Comparison of ENCODE assay signal across 10 mouse cellular contexts in genomic region chr7:133555786-133556492, GRCm38 (mm10). TPM values are rescaled to one million over a fixed set of nuclear protein-coding genes. Genes with fewer than 3 reads are reported as not detected.
DNase-seq lines count a peak whose midpoint lies in the region; ATAC-seq and TF ChIP-seq lines count a peak whose summit lies in the region.
"Had no signal": no experiment of that assay in that cellular context is flagged by ENCODE, and none has a peak within 500 bp of the region (broad histone marks: within the 10 kb centered on the region; RNA-seq: fewer than 3 reads in every experiment).

No protein-coding gene starts in this region.

- peak; percentile 58 to 66 for DNase-seq in cerebellum, postnatal 14 days
- no peak for DNase-seq in cerebellum, adult 8-10 months
- DNase-seq in lung, embryonic 14.5 days = peak; percentile 57
- no peak for DNase-seq in lung, adult 18-20 months
- DNase-seq in mesoderm, embryonic 11.5 days (ENCODE audit: low read depth, low spot score) = peak; percentile 45
- DNase-seq in frontal cortex, postnatal 36 days (ENCODE audit: low spot score in 2 of 2) = no peak
- no peak for DNase-seq in right cerebral cortex, postnatal 10 days (ENCODE audit: low spot score in 2 of 2)

- H3K36me3 ChIP-seq in lung, embryonic 14.5 days (ENCODE audit: insufficient read depth) = no peaks in the 10 kb centered on the region
- H3K36me3 ChIP-seq: midbrain, embryonic 12.5 days had no signal

- peak; percentile 63 for TF ChIP-seq CTCF in lung, embryonic 14.5 days (IDR thresholded peaks at IDR 0.05; ENCODE audit: low read depth)

- H3K4me1 ChIP-seq in lung, embryonic 14.5 days (ENCODE audit: insufficient read depth) = no peaks in the 10 kb centered on the region
- no peaks in the 10 kb centered on the region for H3K4me1 ChIP-seq in brown adipose tissue, adult 24 weeks (ENCODE audit: control insufficient read depth, insufficient read depth, insufficient read length, low read length)
- H3K4me1 ChIP-seq: midbrain, embryonic 12.5 days had no signal

- no peaks in the 10 kb centered on the region for H3K27me3 ChIP-seq in lung, embryonic 14.5 days (ENCODE audit: insufficient read depth, low read length)
- H3K27me3 ChIP-seq: midbrain, embryonic 12.5 days had no signal

- H3K27ac ChIP-seq in lung, embryonic 14.5 days (ENCODE audit: low read depth) = no peak overlapping the region
- peak overlapping the region; percentile 59 for H3K27ac ChIP-seq in brown adipose tissue, adult 24 weeks (replicated peaks; ENCODE audit: low read depth, low read length)
- H3K27ac ChIP-seq: midbrain, embryonic 12.5 days had no signal

- H3K9me3 ChIP-seq in lung, embryonic 14.5 days (ENCODE audit: low read depth, low read length) = no peaks in the 10 kb centered on the region
- H3K9me3 ChIP-seq: midbrain, embryonic 12.5 days had no signal

- H3K4me2 ChIP-seq in lung, embryonic 14.5 days = no peak overlapping the region
- H3K4me2 ChIP-seq: midbrain, embryonic 12.5 days had no signal

- 59% methylated on average over 8 of the region's 8 CpGs for WGBS in lung, embryonic 14.5 days

- ATAC-seq in lung, embryonic 14.5 days (ENCODE audit: insufficient read depth) = no peak

- H3K9ac ChIP-seq in lung, embryonic 14.5 days = no peak overlapping the region
- H3K9ac ChIP-seq: midbrain, embryonic 12.5 days had no signal

- H3K4me3 ChIP-seq in lung, embryonic 14.5 days (ENCODE audit: low read depth, low read length) = no peak overlapping the region
- H3K4me3 ChIP-seq in brown adipose tissue, adult 24 weeks (ENCODE audit: insufficient read depth, low read depth, low read length) = no peak overlapping the region
- H3K4me3 ChIP-seq: erythroblast, embryonic 14.5 days; midbrain, embryonic 12.5 days had no signal

RNA-seq across cellular contexts. Expression of gene Tex36, which starts 46.0 kb away (rescaled TPM):
- 0.32 TPM in 1 of 2 replicates, not detected in the other for polyA plus RNA-seq in lung, embryonic 14.5 days (2014; fragmentation: Nextera tagmentation; extraction: Ambion mirVana)
- not detected in 2 replicates for polyA plus RNA-seq in brown adipose tissue, adult 24 weeks (2012; ENCODE audit: insufficient read depth, insufficient read length, missing spikeins)
- polyA plus RNA-seq: erythroblast, embryonic 14.5 days; midbrain, embryonic 12.5 days had no signal

Comparison
In these comparisons a context has a peak if more than half of its experiments do, and no peak if none do; other contexts are left out.
1. DNase-seq: peak in cerebellum, postnatal 14 days (2 of 2), lung, embryonic 14.5 days (single experiment) and mesoderm, embryonic 11.5 days (single experiment); none in cerebellum, adult 8-10 months (single experiment), lung, adult 18-20 months (0 of 2), frontal cortex, postnatal 36 days (0 of 2) and right cerebral cortex, postnatal 10 days (0 of 2).